Mouse (Mus musculus): ENCODE measurements around the gene Cyp2j9. TPM values are rescaled to one million over a fixed set of nuclear protein-coding genes. Genes with fewer than 3 reads are reported as not detected.

Gene Cyp2j9
- total and polyA plus RNA-seq, 3 experiments, result 1.0 to 2.5 (median 1.9) TPM

- Histone ChIP-seq H3K27me3 (ENCODE audit: control insufficient read depth, insufficient read depth, low read length) (no peaks in the 10 kb centered on the region), H3K9ac (ENCODE audit: low read depth, low read length) (no peak overlapping the region), H3K4me1 (ENCODE audit: control insufficient read depth, insufficient read depth, low read length) (no peaks in the 10 kb centered on the region), H3K4me3 (no peak overlapping the region), H3K27ac (no peak overlapping the region), H3K36me3 (ENCODE audit: control insufficient read depth, insufficient read depth, low read length) (no peaks in the 10 kb centered on the region), H3K79me2 (replicated peaks; ENCODE audit: control insufficient read depth, insufficient read depth, low read length) (no peaks in the 10 kb centered on the region)
- no peak for DNase-seq
- intact Hi-C loops (cut with DNase I), result no loop called here
- 40% methylated on average over 3 of the region's 3 CpGs for WGBS
- no peak for TF ChIP-seq EP300 (IDR thresholded peaks at IDR 0.05; ENCODE audit: insufficient read depth, low read depth, low read length)
- TF ChIP-seq POLR2A (IDR thresholded peaks at IDR 0.05; ENCODE audit: insufficient read depth, low read depth, low read length), result no peak
- no peak for TF ChIP-seq CTCF (IDR thresholded peaks at IDR 0.05)
Observed at GRCm38 (mm10) chr4:96569442-96569841, 21.9 kb downstream of the Cyp2j9 start.

DNA sequence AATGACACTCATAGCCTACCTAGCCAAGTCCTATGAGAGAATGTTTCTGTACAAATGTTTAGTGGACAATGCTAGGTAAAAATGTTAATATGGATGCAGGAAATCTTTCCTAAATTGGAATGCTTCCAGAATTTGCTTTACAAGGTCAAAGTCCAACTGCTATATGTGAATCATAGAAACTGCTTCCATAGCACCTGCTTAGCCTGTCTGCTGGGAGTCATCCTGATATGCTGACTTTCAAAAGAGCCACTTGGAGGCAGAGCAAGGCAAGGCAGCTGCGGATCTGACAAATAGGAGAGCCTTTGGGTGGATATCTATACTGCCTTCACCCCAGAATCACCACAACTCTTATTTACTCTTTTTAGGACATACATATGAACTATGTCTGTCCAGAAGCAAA is 23.4 kb downstream of the Cyp2j9 start:
- DNase-seq, result no peak
- intact Hi-C loops (cut with DNase I), result no loop called here
- WGBS, result 56% methylated on average over 1 of the region's 1 CpGs

DNA sequence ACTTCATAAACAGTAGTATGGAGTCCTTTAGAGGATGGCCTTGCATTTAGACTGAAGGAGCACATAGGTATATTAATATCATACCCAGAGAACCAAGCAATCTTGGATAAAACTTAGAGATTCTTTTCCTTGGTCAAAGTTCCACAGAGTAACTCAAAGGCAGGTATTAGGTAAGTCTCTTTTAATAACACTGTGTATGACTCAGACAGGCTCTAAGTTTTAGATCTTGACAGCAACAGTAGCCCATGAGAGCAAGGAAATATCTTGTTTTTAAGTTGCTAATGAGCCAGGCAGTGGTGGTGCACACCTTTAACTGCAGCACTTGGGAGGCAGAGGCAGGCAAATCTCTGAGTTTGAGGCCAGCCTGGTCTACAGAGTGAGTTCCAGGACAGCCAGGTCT is 25.6 kb downstream of the Cyp2j9 start:
- Histone ChIP-seq H3K9ac (ENCODE audit: low read depth, low read length) (no peak overlapping the region), H3K79me2 (replicated peaks; ENCODE audit: control insufficient read depth, insufficient read depth, low read length) (no peaks in the 10 kb centered on the region), H3K27ac (no peak overlapping the region), H3K36me3 (ENCODE audit: control insufficient read depth, insufficient read depth, low read length) (no peaks in the 10 kb centered on the region), H3K4me3 (no peak overlapping the region), H3K27me3 (ENCODE audit: control insufficient read depth, insufficient read depth, low read length) (no peaks in the 10 kb centered on the region), H3K4me1 (ENCODE audit: control insufficient read depth, insufficient read depth, low read length) (no peaks in the 10 kb centered on the region)
- TF ChIP-seq CTCF (IDR thresholded peaks at IDR 0.05), result no peak
- no peak for TF ChIP-seq POLR2A (IDR thresholded peaks at IDR 0.05; ENCODE audit: insufficient read depth, low read depth, low read length)
- no peak for TF ChIP-seq EP300 (IDR thresholded peaks at IDR 0.05; ENCODE audit: insufficient read depth, low read depth, low read length)
- DNase-seq, result no peak
- intact Hi-C loops (cut with DNase I), result no loop called here

More for the DNA sequence above, 23.4 kb downstream of the Cyp2j9 start:
- Histone ChIP-seq H3K36me3 (ENCODE audit: control insufficient read depth, insufficient read depth, low read length) (no peaks in the 10 kb centered on the region), H3K27ac (no peak overlapping the region), H3K79me2 (replicated peaks; ENCODE audit: control insufficient read depth, insufficient read depth, low read length) (no peaks in the 10 kb centered on the region), H3K27me3 (ENCODE audit: control insufficient read depth, insufficient read depth, low read length) (no peaks in the 10 kb centered on the region), H3K4me1 (ENCODE audit: control insufficient read depth, insufficient read depth, low read length) (no peaks in the 10 kb centered on the region), H3K9ac (ENCODE audit: low read depth, low read length) (no peak overlapping the region), H3K4me3 (no peak overlapping the region)
- TF ChIP-seq POLR2A (IDR thresholded peaks at IDR 0.05; ENCODE audit: insufficient read depth, low read depth, low read length), result no peak
- no peak for TF ChIP-seq EP300 (IDR thresholded peaks at IDR 0.05; ENCODE audit: insufficient read depth, low read depth, low read length)
- TF ChIP-seq CTCF (IDR thresholded peaks at IDR 0.05), result no peak

- Histone ChIP-seq H3K27ac (no peak overlapping the region), H3K9ac (ENCODE audit: low read depth, low read length) (no peak overlapping the region), H3K79me2 (replicated peaks; ENCODE audit: control insufficient read depth, insufficient read depth, low read length) (no peaks in the 10 kb centered on the region), H3K27me3 (ENCODE audit: control insufficient read depth, insufficient read depth, low read length) (no peaks in the 10 kb centered on the region), H3K4me3 (no peak overlapping the region), H3K36me3 (ENCODE audit: control insufficient read depth, insufficient read depth, low read length) (no peaks in the 10 kb centered on the region), H3K4me1 (ENCODE audit: control insufficient read depth, insufficient read depth, low read length) (no peaks in the 10 kb centered on the region)
- 64% methylated on average over 1 of the region's 1 CpGs for WGBS
- intact Hi-C loops (cut with DNase I), result no loop called here
- no peak for TF ChIP-seq EP300 (IDR thresholded peaks at IDR 0.05; ENCODE audit: insufficient read depth, low read depth, low read length)
- TF ChIP-seq POLR2A (IDR thresholded peaks at IDR 0.05; ENCODE audit: insufficient read depth, low read depth, low read length), result no peak
- no peak for DNase-seq
Observed at GRCm38 (mm10) chr4:96560464-96560863, 30.9 kb downstream of the Cyp2j9 start.

DNA sequence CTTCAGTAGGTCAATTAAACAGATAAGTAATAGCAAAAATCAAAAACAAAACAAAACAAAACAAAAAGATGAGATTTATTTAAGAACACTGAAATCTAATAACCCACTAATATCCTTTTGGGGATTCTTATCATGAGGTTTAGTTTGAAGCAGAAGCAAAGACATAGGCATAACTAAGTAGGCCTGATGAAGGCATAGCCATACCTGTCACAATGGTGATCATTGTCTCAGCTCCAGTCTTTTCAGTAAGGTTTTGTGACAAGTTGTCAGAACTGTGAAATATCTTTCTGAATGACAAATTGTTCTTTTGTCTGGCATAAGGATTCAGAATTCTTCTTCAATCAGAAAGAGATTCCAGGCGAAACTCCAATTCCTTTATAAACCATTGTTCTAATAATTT is 31.6 kb downstream of the Cyp2j9 start:
- DNase-seq, result no peak
- H3K79me2 ChIP-seq (replicated peaks; ENCODE audit: control insufficient read depth, insufficient read depth, low read length), result no peaks in the 10 kb centered on the region
- intact Hi-C loops (cut with DNase I), result no loop called here
- H3K4me3 ChIP-seq, result no peak overlapping the region
- H3K9ac ChIP-seq (ENCODE audit: low read depth, low read length), result no peak overlapping the region
- no peak overlapping the region for H3K27ac ChIP-seq
- H3K36me3 ChIP-seq (ENCODE audit: control insufficient read depth, insufficient read depth, low read length), result no peaks in the 10 kb centered on the region
- TF ChIP-seq POLR2A (IDR thresholded peaks at IDR 0.05; ENCODE audit: insufficient read depth, low read depth, low read length), result no peak
- TF ChIP-seq EP300 (IDR thresholded peaks at IDR 0.05; ENCODE audit: insufficient read depth, low read depth, low read length), result no peak
- TF ChIP-seq CTCF (IDR thresholded peaks at IDR 0.05), result no peak
- H3K4me1 ChIP-seq (ENCODE audit: control insufficient read depth, insufficient read depth, low read length), result no peaks in the 10 kb centered on the region
- no peaks in the 10 kb centered on the region for H3K27me3 ChIP-seq (ENCODE audit: control insufficient read depth, insufficient read depth, low read length)
- 92% methylated on average over 1 of the region's 1 CpGs for WGBS

GRCm38 (mm10) chr4:96553133-96553819 is 38.1 kb downstream of the Cyp2j9 start, which contains the start of gene Cyp2j6:
Gene Cyp2j6, minus strand, starts transcription at chr4:96553661.
- intact Hi-C loops (cut with DNase I), result no loop called here
- TF ChIP-seq POLR2A (IDR thresholded peaks at IDR 0.05; ENCODE audit: insufficient read depth, low read depth, low read length) (peak; percentile 81), CTCF (IDR thresholded peaks at IDR 0.05) (no peak), EP300 (IDR thresholded peaks at IDR 0.05; ENCODE audit: insufficient read depth, low read depth, low read length) (peak; percentile 48; the same call in 1 of the 2 replicates)
- under 1% methylated on average over 16 of the region's 16 CpGs for WGBS

More at GRCm38 (mm10) chr4:96553133-96553819, 38.1 kb downstream of the Cyp2j9 start, which contains the start of gene Cyp2j6:
- Histone ChIP-seq H3K9ac (ENCODE audit: low read depth, low read length) (peak within 1 kb of the TSS; percentile 86), H3K27ac (peak within 1 kb of the TSS; percentile 79), H3K4me1 (ENCODE audit: control insufficient read depth, insufficient read depth, low read length) (peaks cover 3% of the 10 kb centered on the region), H3K4me3 (peak within 1 kb of the TSS; percentile 51), H3K36me3 (ENCODE audit: control insufficient read depth, insufficient read depth, low read length) (no peaks in the 10 kb centered on the region), H3K27me3 (ENCODE audit: control insufficient read depth, insufficient read depth, low read length) (no peaks in the 10 kb centered on the region), H3K79me2 (replicated peaks; ENCODE audit: control insufficient read depth, insufficient read depth, low read length) (no peaks in the 10 kb centered on the region; the same call in 1 of the 2 replicates)
- DNase-seq, result peak; percentile 61 to 63
